Mouse (Mus musculus) megakaryocyte, embryonic 14.5 days (primary cell): Measurements from ENCODE around the gene Sipa1l3.

Source experiments
- FLI1 ChIP-seq: IDR thresholded peaks from 2 replicates; pipeline ENCODE4 v1.6.1; 2012; ENCODE audit warnings: low read length, inconsistent platforms, mixed read lengths
- GATA1 ChIP-seq: IDR thresholded peaks from 3 replicates; pipeline ENCODE4 v1.6.1; 2012; ENCODE audit warnings: mixed read lengths, low read length, inconsistent platforms, borderline replicate concordance

DNA sequence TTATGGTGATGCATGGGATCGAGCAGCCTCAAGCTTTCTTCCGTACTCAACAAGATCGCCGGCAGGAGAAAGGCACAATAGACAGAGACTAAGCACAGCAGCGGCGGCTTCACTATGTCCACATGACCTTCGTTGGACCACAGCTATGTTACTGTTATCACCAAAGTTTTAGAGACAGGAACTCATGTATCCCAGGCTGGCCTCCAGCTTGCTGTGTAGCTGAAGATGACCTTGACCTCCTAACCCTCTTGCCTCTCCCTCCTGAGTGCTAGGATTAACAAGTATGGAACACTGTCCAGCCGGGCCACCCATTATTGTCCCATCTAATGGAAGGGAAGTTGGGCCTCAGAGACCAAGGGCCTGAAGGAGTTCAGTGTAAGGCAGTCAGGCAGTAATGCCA lies 177.6 kb downstream of the Sipa1l3 start:
- TF ChIP-seq GATA1 (no peak), FLI1 (no peak)
